Mouse (Mus musculus): Measurements from ENCODE around the gene Gm10197. TPM values are rescaled to one million over a fixed set of nuclear protein-coding genes. Genes with fewer than 3 reads are reported as not detected.

Gm10197 gene
- not detected for polyA plus RNA-seq (2017; shearing (Covaris generic))

DNA sequence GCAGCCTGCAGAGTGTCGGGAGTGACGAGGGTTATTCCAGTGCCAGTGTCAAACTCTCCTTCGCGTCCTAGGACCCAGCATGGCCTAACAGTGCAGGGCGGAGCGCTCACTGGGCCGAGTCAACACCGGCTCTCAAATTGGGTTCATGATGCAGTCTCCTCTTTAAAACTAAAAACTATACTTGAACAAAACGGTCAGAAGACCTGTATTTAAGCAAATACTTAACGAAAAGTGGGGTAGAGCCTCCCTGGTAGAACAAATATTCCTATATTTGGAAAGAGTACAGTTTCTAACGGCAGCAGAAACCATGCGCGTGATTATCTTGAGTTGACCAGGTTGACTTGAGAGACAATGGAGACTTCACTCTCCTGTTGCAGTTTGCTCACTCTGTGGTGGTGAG, at the start of gene Gm10197:
Gene Gm10197, minus strand, starts transcription at position 101 of the 400 bp plus-strand sequence.

DNA sequence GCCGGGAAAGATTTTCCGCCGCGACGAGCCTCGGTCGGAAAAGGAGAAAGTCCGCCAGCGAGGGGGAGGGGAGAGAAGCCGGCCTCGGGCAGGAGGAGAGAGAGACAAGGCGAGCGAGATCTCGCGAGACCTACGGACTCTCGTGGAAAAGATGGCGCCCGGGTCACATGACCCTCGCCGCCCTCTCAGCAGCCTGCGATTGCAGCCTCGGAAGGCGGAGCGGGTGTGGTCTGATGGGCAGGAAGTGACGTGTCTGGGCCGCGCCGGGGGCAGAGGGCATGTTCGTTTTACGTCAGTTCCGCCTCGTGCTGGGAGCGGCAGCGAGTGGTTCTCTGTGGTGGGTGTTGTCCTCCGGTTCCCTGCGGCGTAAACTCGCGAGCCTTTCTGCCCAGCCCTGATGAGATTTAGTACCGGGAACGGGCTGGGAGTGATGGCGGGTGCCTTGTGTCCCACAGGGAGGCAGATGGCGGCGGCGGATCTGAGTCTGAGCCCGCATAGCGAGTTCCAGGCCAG, 19.0 kb upstream of the Gm10197 start, which contains the start of gene Smndc1:
Gene Smndc1, minus strand, starts transcription at position 84 of the 513 bp plus-strand sequence.

Other genes starting within 250 kb of the Gm10197 start
- 100 to 1,000 TPM; 200 to 203 TPM for gene Add3, start 231.3 kb downstream of the Gm10197 start, polyA plus RNA-seq (2017; shearing (Covaris generic))
- gene Mxi1, start 61.2 kb downstream of the Gm10197 start, polyA plus RNA-seq (2017; shearing (Covaris generic)), result 10 to 100 TPM; 21.5 to 38.3 TPM
- 10 to 100 TPM; 69.0 to 69.5 TPM for gene Smndc1, start 18.8 kb upstream of the Gm10197 start, polyA plus RNA-seq (2017; shearing (Covaris generic))
- gene Dusp5, start 157.3 kb upstream of the Gm10197 start, polyA plus RNA-seq (2017; shearing (Covaris generic)), result 100 to 1,000 TPM in 1 of 2 experiments, 10 to 100 TPM in 1; 47.9 to 167 TPM
- gene Nutf2-ps1, start 217.3 kb upstream of the Gm10197 start, polyA plus RNA-seq (2017; shearing (Covaris generic)), result 100 to 1,000 TPM; 182 to 240 TPM
- gene Smc3, start 228.6 kb upstream of the Gm10197 start, polyA plus RNA-seq (2017; shearing (Covaris generic)), result 10 to 100 TPM; 44.2 to 46.9 TPM